Mouse (Mus musculus) hindbrain, embryonic 10.5 days (tissue): ENCODE results near the gene Mamstr. TPM values are rescaled to one million over a fixed set of nuclear protein-coding genes. Genes with fewer than 3 reads are reported as not detected.

ENCODE experiments used
- DNase-seq: peaks from one replicate; pipeline ENCODE4 v3.0.0-alpha.2; 2017; ENCODE audit warnings: low spot score
- H3K27ac ChIP-seq: fragments of 300-500 bp; sonication (generic); 2 replicates; pipeline ENCODE4 v1.5.1; 2016; ENCODE audit warnings: mild to moderate bottlenecking, moderate library complexity
- H3K27me3 ChIP-seq: fragments of 300-500 bp; sonication (generic); 2 replicates; pipeline ENCODE4 v1.6.1; 2016; ENCODE audit warnings: mild to moderate bottlenecking; ENCODE audit not compliant: poor library complexity, insufficient read depth, severe bottlenecking
- H3K36me3 ChIP-seq: fragments of 300-500 bp; sonication (generic); 2 replicates; pipeline ENCODE4 v1.6.1; 2016; ENCODE audit warnings: mild to moderate bottlenecking, moderate library complexity
- H3K4me1 ChIP-seq: fragments of 300-500 bp; sonication (generic); replicated peaks from 2 replicates; pipeline ENCODE4 v1.6.1; 2016; ENCODE audit warnings: mild to moderate bottlenecking
- H3K4me3 ChIP-seq: fragments of 300-500 bp; sonication (generic); 2 replicates; pipeline ENCODE4 v1.5.1; 2016; ENCODE audit warnings: mild to moderate bottlenecking, moderate library complexity
- H3K9me3 ChIP-seq: fragments of 300-500 bp; sonication (generic); 2 replicates; pipeline ENCODE4 v1.6.1; 2016; ENCODE audit warnings: mild to moderate bottlenecking, moderate library complexity
- WGBS: fragments of 180-500 bp; shearing (Covaris S2); methylation state at CpG from one replicate; pipeline ENCODE4 v1.1.7; 2016; 5-methylcytosine and 5-hydroxymethylcytosine counted together
- polyA plus RNA-seq: library from polyadenylated mRNA; unstranded; fragments of >200 nt; fragmentation: Nextera tagmentation; extraction: Ambion mirVana; gene quantifications from 2 replicates; pipeline ENCODE4 v1.2.1, GENCODE M21; 2016

Gene Mamstr
- polyA plus RNA-seq, 1 experiment from 2014 or later, result 2.6 TPM

DNA sequence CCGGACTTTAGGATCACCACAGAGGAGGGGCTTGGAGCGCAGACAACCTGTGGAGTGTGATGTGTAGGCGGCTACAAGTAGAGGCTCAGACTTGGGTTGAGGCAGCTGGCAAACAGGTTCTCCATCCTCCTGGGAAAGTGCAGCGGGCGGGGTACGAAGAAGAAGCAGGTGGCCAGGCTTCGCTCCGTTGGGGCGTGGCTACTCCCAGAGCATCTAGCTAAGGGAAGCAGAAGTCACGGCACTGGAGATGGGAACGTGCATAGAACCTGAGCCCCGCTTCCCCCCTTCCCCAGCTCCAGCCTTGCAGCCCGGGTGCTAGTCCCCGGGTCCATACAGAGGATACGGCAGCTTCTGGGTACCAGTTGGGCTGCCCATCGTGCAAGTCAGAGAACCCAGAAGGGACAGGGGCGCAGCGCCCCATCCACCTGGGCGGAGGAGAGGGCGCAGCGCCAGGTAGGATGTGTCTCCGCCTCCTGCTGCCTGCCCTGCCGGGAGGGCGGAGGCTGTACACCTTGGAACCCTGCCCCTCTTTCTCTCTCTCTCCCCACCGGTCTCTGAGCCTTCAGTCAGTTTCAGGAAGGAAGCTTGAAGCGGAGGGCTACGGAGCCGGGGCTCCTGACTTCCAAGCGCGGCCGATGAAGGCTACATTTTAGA is 22.6 kb upstream of the Mamstr start, which contains the start of gene Fut1:
Fut1 (plus strand) TSS at position 248 of the 654 bp plus-strand sequence.
- Histone ChIP-seq H3K4me1 (peaks cover 26% of the 10 kb centered on the region), H3K36me3 (no peaks in the 10 kb centered on the region), H3K27ac (0 out of 2 replicates have a peak within 1 kb of the TSS, but pooled peaks have one; percentile 29), H3K9me3 (no peaks in the 10 kb centered on the region), H3K4me3 (peak within 1 kb of the TSS; percentile 37; the same call in 1 of the 2 replicates), H3K27me3 (peaks cover 62% of the 10 kb centered on the region)
- DNase-seq, result no peak
- 6% methylated on average over 31 of the region's 31 CpGs for WGBS

DNA sequence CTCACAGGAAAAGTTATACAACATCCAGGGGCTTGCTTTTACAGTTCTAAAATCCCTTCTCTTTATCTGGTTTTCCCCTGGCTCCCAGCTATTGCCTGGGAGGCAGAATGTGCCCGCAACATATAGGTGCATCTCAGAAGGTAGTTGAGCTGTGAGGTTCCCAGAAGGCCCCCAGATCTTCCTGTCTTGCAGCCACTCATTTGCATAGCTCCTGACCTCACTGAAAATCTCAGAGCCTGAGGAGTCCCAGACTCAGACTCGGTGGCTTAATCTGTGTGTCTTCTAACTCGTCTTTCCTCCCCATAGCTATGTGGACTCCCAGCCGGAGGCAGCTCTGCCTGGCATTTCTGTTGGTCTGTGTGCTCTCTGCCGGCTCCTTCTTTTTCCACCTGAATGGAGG is 21.5 kb upstream of the Mamstr start:
- H3K27me3 ChIP-seq, result peaks cover 62% of the 10 kb centered on the region

DNA sequence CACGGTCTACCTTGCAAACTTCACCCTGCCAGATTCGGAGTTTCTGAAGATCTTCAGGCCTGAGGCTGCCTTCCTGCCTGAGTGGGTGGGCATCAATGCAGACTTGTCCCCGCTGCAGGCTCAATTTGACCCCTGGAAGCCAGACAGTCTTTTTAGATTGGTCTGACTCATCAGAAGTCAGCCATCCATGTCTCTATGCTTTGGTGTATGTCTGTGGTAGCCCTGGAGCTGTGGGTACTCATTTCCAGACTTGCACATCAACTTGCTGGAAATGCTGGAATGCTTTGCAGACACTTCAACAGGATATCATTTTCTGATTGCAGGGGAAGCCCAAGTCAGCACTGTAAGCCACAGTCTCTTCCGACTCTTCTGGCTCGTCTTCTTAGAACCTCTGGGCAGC is 20.2 kb upstream of the Mamstr start:
- H3K9me3 ChIP-seq, result no peaks in the 10 kb centered on the region
- no peak for DNase-seq
- H3K4me3 ChIP-seq, result no peak overlapping the region
- H3K4me1 ChIP-seq, result peaks cover 26% of the 10 kb centered on the region
- 90% methylated on average over 5 of the region's 5 CpGs for WGBS
- no peaks in the 10 kb centered on the region for H3K36me3 ChIP-seq
- no peak overlapping the region for H3K27ac ChIP-seq
- H3K27me3 ChIP-seq, result peaks cover 60% of the 10 kb centered on the region

More for the DNA sequence above, 21.5 kb upstream of the Mamstr start:
- no peak overlapping the region for H3K27ac ChIP-seq
- H3K4me1 ChIP-seq, result peaks cover 26% of the 10 kb centered on the region
- no peaks in the 10 kb centered on the region for H3K36me3 ChIP-seq
- 82% methylated on average over 5 of the region's 5 CpGs for WGBS
- no peak overlapping the region for H3K4me3 ChIP-seq
- H3K9me3 ChIP-seq, result no peaks in the 10 kb centered on the region
- no peak for DNase-seq

DNA sequence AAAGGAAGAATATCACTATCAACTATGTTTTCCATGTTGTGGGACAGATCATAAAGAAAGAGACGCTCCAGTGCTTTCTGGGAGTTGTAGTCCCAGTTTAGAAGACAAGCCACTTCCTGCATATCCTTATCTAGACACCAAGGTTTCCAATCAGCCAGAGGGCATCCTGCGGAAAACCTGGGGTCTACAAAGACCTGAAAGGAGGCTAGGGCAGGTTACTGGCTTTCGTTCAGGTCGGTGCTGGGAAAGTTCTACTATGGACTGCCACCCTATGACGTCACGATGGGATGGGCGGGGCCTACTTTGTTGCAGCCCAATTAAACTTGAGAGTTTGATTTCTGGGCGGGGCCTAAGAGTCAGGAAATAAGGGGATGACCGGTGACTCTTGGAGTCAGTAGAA is 18.3 kb upstream of the Mamstr start, which contains the start of gene Izumo1:
Izumo1 (plus strand) TSS at position 369 of the 400 bp plus-strand sequence.
- peaks cover 11% of the 10 kb centered on the region for H3K4me1 ChIP-seq
- H3K36me3 ChIP-seq, result no peaks in the 10 kb centered on the region
- peak; percentile 46 for DNase-seq
- no peak within 1 kb of the TSS for H3K4me3 ChIP-seq
- no peaks in the 10 kb centered on the region for H3K9me3 ChIP-seq
- no peak within 1 kb of the TSS for H3K27ac ChIP-seq
- 32% methylated on average over 9 of the region's 9 CpGs for WGBS
- peaks cover 55% of the 10 kb centered on the region for H3K27me3 ChIP-seq

DNA sequence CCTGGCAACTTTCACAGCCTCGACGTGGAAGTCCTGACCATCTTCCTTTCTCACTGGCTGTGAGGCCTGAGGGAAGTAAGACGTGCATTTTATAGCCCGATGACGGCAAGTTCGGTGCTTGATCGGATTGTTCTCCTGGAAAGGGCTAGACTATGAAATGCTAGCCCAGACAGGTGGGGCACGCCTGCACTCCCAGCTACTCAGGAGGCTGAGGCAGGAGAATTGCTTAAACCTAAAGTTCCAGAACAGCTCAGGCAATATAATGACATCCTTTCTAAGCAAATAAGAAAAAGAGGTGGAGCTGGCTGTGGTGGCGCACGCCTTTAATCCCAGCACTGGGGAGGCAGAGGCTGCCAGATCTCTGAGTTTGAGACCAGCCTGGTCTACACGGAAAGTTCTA is 16.3 kb upstream of the Mamstr start:
- peaks cover 5% of the 10 kb centered on the region for H3K4me1 ChIP-seq
- no peak overlapping the region for H3K27ac ChIP-seq
- DNase-seq, result no peak
- 94% methylated on average over 11 of the region's 11 CpGs for WGBS
- no peaks in the 10 kb centered on the region for H3K9me3 ChIP-seq
- no peak overlapping the region for H3K4me3 ChIP-seq
- H3K27me3 ChIP-seq, result peaks cover 55% of the 10 kb centered on the region
- H3K36me3 ChIP-seq, result no peaks in the 10 kb centered on the region

DNA sequence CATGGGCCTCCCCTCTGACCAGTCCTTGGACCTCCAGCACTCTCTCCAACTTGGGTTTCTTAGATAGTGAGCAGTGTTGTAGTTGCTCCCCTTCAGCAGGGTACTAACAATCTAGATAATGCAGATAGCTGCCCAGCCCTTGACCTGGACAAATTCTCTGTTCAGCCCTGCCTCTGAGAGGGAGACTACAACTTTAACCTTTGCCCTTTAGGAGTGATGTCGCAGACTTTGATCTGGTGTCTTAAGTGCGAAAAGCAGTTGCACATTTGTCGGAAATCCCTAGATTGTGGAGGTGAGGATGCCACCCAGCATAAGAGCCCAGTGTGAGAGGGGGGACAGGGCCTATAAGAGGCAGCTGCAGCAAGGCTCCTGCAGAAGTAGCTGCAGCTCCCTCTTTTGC is 15.1 kb upstream of the Mamstr start:
- H3K27me3 ChIP-seq, result peaks cover 55% of the 10 kb centered on the region

DNA sequence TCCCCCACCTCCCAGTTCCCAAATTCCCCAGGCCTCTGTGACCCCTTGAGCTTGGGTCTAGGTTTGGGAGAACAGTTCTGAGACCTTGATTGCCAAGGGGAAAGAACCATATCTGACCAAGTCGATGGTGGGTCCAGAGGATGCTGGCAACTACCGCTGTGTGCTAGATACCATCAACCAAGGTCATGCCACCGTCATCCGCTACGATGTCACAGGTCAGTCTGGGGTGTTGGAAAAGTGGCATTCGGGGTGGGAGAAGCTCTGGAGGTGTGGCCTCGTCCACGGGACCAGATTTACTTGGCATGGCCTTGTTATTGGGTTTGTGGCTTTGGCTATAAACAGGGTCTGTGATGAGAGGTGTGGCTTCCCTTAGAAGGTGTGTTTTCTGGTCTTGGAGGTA is 14.3 kb upstream of the Mamstr start:
- Histone ChIP-seq H3K27me3 (peaks cover 55% of the 10 kb centered on the region), H3K4me3 (no peak overlapping the region), H3K27ac (no peak overlapping the region), H3K36me3 (no peaks in the 10 kb centered on the region), H3K9me3 (no peaks in the 10 kb centered on the region), H3K4me1 (peaks cover 10% of the 10 kb centered on the region)
- no peak for DNase-seq
- WGBS, result 92% methylated on average over 8 of the region's 8 CpGs

More for the DNA sequence above, 15.1 kb upstream of the Mamstr start:
- H3K4me3 ChIP-seq, result no peak overlapping the region
- no peak for DNase-seq
- no peaks in the 10 kb centered on the region for H3K9me3 ChIP-seq
- no peak overlapping the region for H3K27ac ChIP-seq
- H3K36me3 ChIP-seq, result no peaks in the 10 kb centered on the region
- peaks cover 7% of the 10 kb centered on the region for H3K4me1 ChIP-seq
- WGBS, result 86% methylated on average over 3 of the region's 3 CpGs

DNA sequence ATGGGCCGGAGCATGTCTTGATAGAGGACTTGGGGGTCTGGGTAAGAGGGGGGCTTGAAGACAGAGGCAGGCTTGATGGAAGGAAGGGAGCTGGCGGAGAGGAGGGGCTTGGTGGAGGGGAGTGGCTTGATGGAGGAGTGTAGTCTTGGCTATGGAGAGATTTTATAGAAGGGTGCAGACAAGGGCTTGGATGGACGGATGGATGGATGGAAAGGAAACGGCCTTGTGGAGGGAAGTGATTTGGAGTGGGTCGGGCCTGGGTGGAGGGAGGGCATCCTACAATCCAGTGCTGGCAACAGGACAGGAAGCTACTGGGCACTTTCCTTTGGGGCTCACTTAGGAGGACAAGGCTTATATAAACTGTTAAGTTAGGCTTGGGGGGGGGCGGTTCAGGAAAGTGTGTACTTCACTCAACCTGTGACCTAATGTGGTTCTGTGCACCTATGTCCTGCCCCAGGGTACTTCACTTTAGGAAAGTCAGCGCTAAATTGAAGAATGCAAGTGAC is 13.2 kb upstream of the Mamstr start:
- Histone ChIP-seq H3K4me3 (no peak overlapping the region), H3K36me3 (no peaks in the 10 kb centered on the region), H3K27ac (no peak overlapping the region), H3K4me1 (peaks cover 10% of the 10 kb centered on the region), H3K27me3 (peaks cover 66% of the 10 kb centered on the region), H3K9me3 (no peaks in the 10 kb centered on the region)
- DNase-seq, result no peak
- 86% methylated on average over 7 of the region's 7 CpGs for WGBS

DNA sequence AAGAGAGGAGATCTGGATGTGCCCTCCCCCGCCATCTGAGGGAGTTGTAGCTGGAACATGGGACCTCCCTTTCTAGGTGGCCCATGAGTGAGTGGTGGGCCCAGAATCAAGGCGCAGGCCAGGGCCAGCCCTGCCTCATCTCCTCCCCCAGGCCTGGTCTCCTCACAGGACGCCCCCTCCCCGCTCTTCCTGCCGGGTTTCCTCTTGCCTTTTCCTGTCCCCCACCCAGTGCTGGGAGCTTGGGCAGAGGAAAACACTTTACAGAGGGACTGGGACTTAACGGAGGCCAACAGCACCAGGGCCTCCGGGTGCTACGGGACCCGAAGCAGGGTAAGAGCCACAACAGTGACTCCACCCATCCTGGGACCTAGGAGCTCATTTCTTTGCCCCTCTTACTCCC is 12.5 kb upstream of the Mamstr start, which contains the start of gene Rasip1:
Rasip1 (plus strand) TSS at position 228 of the 400 bp plus-strand sequence.
- peaks cover 72% of the 10 kb centered on the region for H3K27me3 ChIP-seq
- peaks cover 12% of the 10 kb centered on the region for H3K4me1 ChIP-seq
- H3K36me3 ChIP-seq, result no peaks in the 10 kb centered on the region
- H3K9me3 ChIP-seq, result no peaks in the 10 kb centered on the region
- H3K4me3 ChIP-seq, result peak within 1 kb of the TSS; percentile 63
- WGBS, result 87% methylated on average over 9 of the region's 9 CpGs
- DNase-seq, result no peak
- peak within 1 kb of the TSS; percentile 88 for H3K27ac ChIP-seq

DNA sequence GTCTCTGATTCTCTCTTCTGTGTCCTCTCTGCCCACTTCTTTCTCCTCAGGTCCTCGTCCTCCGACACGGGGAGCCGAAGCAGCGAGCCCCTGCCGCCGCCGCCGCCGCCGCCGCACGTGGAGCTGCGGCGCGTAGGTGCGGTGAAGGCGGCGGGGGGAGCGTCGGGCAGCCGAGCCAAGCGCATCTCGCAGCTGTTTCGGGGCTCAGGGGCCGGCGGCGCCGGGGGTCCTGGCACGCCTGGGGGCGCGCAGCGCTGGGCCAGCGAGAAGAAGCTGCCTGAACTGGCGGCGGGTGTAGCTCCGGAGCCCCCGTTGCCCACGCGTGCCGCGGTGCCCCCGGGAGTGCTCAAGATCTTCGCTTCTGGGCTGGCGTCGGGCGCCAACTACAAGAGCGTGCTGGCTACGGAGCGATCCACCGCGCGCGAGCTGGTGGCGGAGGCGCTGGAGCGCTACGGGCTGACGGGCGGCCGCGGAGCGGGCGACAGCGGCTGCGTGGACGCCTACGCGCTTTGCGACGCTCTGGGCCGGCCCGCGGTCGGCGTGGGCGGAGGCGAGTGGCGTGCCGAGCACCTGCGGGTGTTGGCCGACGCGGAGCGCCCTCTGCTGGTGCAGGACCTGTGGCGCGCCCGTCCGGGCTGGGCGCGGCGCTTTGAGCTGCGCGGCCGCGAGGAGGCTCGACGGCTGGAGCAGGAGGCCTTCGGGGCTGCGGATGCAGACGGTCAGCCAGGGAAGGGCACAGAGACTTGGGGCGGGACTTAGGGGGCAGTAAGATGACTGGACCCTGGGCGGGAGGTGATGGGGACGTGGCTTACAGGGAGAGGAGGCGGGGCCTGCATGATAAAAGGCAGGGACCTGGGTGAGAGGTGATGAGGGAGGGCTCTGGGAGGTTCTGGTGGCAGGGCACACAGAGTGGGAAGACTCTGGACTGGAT is 11.1 kb upstream of the Mamstr start:
- no peaks in the 10 kb centered on the region for H3K9me3 ChIP-seq
- H3K27me3 ChIP-seq, result peaks cover 86% of the 10 kb centered on the region
- H3K4me3 ChIP-seq, result peak overlapping the region; percentile 63
- no peaks in the 10 kb centered on the region for H3K36me3 ChIP-seq
- peak; percentile 88 for DNase-seq
- H3K4me1 ChIP-seq, result peaks cover 18% of the 10 kb centered on the region
- H3K27ac ChIP-seq, result peak overlapping the region; percentile 88
- 2% methylated on average over 105 of the region's 105 CpGs for WGBS

DNA sequence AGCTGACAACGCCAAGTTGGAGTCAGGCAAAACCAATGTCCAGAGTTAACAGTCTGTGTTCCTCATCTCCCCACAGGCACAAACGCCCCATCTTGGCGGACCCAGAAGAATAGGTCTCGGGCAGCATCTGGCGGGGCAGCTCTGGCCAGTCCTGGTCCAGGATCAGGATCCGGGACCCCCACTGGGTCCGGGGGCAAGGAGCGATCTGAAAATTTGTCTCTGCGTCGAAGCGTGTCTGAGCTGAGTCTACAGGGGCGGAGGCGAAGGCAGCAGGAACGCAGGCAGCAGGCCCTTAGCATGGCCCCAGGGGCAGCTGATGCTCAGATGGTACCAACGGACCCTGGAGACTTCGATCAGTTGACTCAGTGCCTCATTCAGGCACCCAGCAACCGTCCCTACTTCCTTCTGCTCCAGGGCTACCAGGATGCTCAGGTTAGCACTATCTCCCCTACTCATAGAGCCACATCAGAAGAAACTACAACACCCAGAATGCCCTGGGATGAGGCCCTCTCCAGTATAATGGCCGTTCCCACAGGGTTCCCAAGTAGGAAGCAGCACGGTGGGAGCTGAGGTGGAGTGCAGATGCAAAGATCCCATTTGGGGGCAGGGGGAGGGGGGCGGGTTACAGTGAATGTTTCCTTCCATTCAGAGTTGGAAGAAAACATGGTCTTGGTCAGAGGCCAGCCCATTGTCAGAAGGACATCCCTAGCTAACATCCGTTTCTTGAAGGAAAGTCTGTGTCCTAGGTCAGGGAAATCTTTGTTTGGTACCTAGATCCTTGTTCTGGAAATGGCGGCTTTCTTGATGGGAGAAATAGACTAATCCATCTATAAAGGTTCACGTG is 9.5 kb upstream of the Mamstr start:
- H3K9me3 ChIP-seq, result no peaks in the 10 kb centered on the region
- H3K27ac ChIP-seq, result no peak overlapping the region
- no peaks in the 10 kb centered on the region for H3K36me3 ChIP-seq
- H3K27me3 ChIP-seq, result peaks cover 90% of the 10 kb centered on the region
- no peak overlapping the region for H3K4me3 ChIP-seq
- H3K4me1 ChIP-seq, result peaks cover 18% of the 10 kb centered on the region
- DNase-seq, result no peak
- 70% methylated on average over 23 of the region's 23 CpGs for WGBS

DNA sequence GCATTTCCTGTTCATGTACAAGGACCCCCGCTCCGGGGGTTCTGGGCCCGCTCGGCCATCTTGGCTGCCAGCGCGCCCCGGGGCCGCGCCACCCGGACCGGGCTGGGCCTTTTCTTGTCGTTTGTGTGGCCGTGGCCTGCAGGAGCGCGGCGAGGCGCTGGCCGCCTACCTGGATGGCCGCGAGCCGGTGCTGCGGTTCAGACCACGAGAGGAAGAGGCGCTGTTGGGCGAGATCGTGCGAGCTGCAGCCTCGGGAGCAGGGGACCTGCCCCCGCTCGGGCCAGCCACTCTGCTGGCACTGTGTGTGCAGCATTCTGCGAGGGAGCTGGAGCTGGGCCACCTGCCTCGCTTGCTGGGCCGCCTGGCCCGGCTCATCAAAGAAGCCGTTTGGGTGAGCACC is 7.3 kb upstream of the Mamstr start:
- peak overlapping the region; percentile 44 for H3K4me3 ChIP-seq
- WGBS, result 14% methylated on average over 35 of the region's 35 CpGs
- H3K27me3 ChIP-seq, result peaks cover 69% of the 10 kb centered on the region
- H3K27ac ChIP-seq, result peak overlapping the region; percentile 77
- peak; percentile 47 for DNase-seq
- H3K36me3 ChIP-seq, result peaks cover 14% of the 10 kb centered on the region
- H3K4me1 ChIP-seq, result peaks cover 18% of the 10 kb centered on the region
- H3K9me3 ChIP-seq, result no peaks in the 10 kb centered on the region
